Mouse (Mus musculus): Measurements from ENCODE around the gene Kcnj6. TPM values are rescaled to one million over a fixed set of nuclear protein-coding genes. Genes with fewer than 3 reads are reported as not detected.

Kcnj6 gene
- polyA plus RNA-seq, 2 experiments: 0.03 TPM; not detected in 1

DNA sequence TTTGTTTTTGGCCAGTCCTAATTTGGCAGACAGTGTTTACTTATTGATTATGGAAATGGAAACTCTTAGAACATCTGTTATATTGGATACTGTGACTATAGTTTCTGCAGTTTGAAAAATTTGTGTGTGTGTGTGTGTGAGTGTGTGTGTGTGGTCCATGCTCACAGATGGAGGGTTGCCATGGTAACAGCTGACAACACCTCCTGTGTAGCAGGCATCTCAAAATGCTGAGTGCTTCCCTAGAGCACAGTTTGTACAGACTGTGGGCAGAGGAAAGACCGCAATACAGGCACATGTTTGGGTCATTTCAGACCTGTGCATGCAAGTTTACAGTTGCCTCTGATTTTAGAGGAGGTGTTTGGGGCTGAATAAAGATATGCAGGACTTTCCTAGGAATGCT, 244.0 kb downstream of the Kcnj6 start:
- Histone ChIP-seq H3K4me2 (replicated peaks; ENCODE audit: low read depth, low read length, severe bottlenecking) (no peak overlapping the region), H3K36me3 (ENCODE audit: control insufficient read depth, insufficient read depth, low read length) (no peaks in the 10 kb centered on the region), H3K27ac (replicated peaks; ENCODE audit: low read depth, low read length) (no peak overlapping the region), H3K4me3 (replicated peaks; ENCODE audit: low read length) (no peak overlapping the region), H3K9ac (ENCODE audit: low read depth, low read length, severe bottlenecking) (no peak overlapping the region), H3K4me1 (ENCODE audit: control insufficient read depth, insufficient read depth, low read length) (peaks cover 3% of the 10 kb centered on the region; the same call in 1 of the 2 replicates), H3K9me3 (ENCODE audit: control insufficient read depth, low read length) (no peaks in the 10 kb centered on the region), H3K27me3 (ENCODE audit: control insufficient read depth, insufficient read depth, low read length) (no peaks in the 10 kb centered on the region)
- ATAC-seq (ENCODE audit: low FRiP score, low read depth) (no peak), DNase-seq (ENCODE audit: low spot score) (peak; percentile 43)
- 76% methylated on average over 1 of the region's 1 CpGs for WGBS
- TF ChIP-seq POLR2A (IDR thresholded peaks at IDR 0.05; ENCODE audit: borderline replicate concordance, extremely low read depth, insufficient read depth, insufficient read length): no peak

DNA sequence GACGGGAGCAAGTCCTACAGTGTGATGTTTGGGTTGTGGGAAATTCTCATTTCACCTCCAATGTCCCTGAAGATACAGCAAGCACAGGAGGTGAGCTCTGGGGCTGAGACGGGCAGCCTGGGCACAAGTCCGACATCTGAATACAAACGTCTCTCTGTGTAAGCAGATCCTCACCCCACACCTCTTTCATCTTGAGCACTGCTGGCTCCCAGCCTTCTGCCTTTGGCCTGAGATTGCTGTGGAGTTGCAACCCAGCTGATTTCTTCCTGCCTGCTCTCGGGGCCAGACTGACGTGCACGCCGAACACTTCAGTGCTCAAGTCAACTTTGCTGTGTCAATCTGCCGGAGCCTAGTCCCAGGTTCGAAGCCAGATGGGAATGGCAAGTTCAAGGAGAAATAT, 244.7 kb downstream of the Kcnj6 start:
- no peaks in the 10 kb centered on the region for H3K36me3 ChIP-seq (ENCODE audit: control insufficient read depth, insufficient read depth, low read length)
- H3K9ac ChIP-seq (ENCODE audit: low read depth, low read length, severe bottlenecking): no peak overlapping the region
- no peaks in the 10 kb centered on the region for H3K9me3 ChIP-seq (ENCODE audit: control insufficient read depth, low read length)
- 30% methylated on average over 10 of the region's 10 CpGs for WGBS
- DNase-seq (ENCODE audit: low spot score) (no peak), ATAC-seq (ENCODE audit: low FRiP score, low read depth) (no peak)
- H3K27me3 ChIP-seq (ENCODE audit: control insufficient read depth, insufficient read depth, low read length): no peaks in the 10 kb centered on the region
- no peak overlapping the region for H3K4me2 ChIP-seq (replicated peaks; ENCODE audit: low read depth, low read length, severe bottlenecking)
- H3K4me3 ChIP-seq (replicated peaks; ENCODE audit: low read length): no peak overlapping the region
- TF ChIP-seq POLR2A (IDR thresholded peaks at IDR 0.05; ENCODE audit: borderline replicate concordance, extremely low read depth, insufficient read depth, insufficient read length): no peak
- no peak overlapping the region for H3K27ac ChIP-seq (replicated peaks; ENCODE audit: low read depth, low read length)
- H3K4me1 ChIP-seq (ENCODE audit: control insufficient read depth, insufficient read depth, low read length): peaks cover 3% of the 10 kb centered on the region; the same call in 1 of the 2 replicates

DNA sequence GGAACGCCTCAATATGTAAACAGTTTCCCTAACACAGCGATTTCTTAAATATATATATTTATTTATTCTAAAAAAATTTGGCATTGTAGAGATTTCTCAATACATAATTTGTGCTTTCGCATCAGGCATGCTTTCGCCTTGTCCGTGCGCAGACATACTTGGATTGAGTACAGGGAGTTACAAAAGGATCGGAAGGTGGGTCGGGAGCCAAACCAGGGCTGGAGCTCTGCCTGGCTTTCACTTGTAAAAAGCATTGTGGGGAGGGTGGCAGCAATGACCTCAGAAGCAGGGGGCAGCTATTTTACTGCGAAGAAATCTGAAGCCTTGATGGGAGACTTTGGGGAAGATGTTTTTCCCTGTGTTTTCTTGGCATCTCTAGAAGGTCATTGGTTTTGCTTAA, 252.5 kb downstream of the Kcnj6 start:
- Histone ChIP-seq H3K4me1 (ENCODE audit: control insufficient read depth, insufficient read depth, low read length) (0 out of 2 replicates have a peak, but pooled peaks cover 8% of the 10 kb centered on the region), H3K27ac (replicated peaks; ENCODE audit: low read depth, low read length) (no peak overlapping the region), H3K9me3 (ENCODE audit: control insufficient read depth, low read length) (no peaks in the 10 kb centered on the region), H3K4me2 (replicated peaks; ENCODE audit: low read depth, low read length, severe bottlenecking) (no peak overlapping the region), H3K4me3 (replicated peaks; ENCODE audit: low read length) (no peak overlapping the region), H3K27me3 (ENCODE audit: control insufficient read depth, insufficient read depth, low read length) (no peaks in the 10 kb centered on the region), H3K36me3 (ENCODE audit: control insufficient read depth, insufficient read depth, low read length) (no peaks in the 10 kb centered on the region), H3K9ac (ENCODE audit: low read depth, low read length, severe bottlenecking) (no peak overlapping the region)
- no peak for TF ChIP-seq POLR2A (IDR thresholded peaks at IDR 0.05; ENCODE audit: borderline replicate concordance, extremely low read depth, insufficient read depth, insufficient read length)
- DNase-seq (ENCODE audit: low spot score) (no peak), ATAC-seq (ENCODE audit: low FRiP score, low read depth) (no peak)
- WGBS: 68% methylated on average over 9 of the region's 9 CpGs

DNA sequence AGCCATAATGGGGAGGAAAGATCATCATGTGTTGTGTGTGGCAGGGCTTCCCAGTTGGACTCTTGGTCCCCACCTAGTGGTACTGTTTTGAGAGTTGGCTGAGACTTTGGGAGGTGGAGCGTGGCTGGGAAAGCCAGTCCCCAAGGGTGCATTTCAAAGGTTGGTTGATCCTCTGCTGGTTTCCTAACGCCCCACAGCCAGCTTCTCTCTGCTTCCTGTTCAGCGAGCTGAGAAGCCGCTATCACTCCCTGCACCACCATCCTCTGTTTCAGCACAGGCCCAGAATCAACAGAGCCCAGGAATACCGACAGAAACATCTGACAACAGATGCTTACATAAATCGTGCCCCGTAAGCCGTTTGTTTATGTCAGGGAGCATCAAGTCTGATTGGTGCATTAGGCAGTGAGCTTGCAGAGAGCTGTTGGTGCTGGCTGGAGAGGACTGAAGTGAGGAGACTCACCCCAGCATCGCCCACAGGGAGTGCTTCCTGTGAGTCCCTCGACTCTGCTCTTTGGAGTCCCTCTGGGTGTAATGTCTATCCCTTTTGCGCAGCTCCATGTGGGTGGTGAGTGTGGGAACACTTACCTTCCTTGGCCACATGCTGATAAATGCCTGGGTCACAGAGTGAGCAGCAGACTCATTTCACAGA, 253.5 kb downstream of the Kcnj6 start:
- Histone ChIP-seq H3K27me3 (ENCODE audit: control insufficient read depth, insufficient read depth, low read length) (no peaks in the 10 kb centered on the region), H3K4me1 (ENCODE audit: control insufficient read depth, insufficient read depth, low read length) (0 out of 2 replicates have a peak, but pooled peaks cover 8% of the 10 kb centered on the region), H3K27ac (replicated peaks; ENCODE audit: low read depth, low read length) (no peak overlapping the region), H3K4me3 (replicated peaks; ENCODE audit: low read length) (peak overlapping the region; percentile 15), H3K36me3 (ENCODE audit: control insufficient read depth, insufficient read depth, low read length) (no peaks in the 10 kb centered on the region), H3K4me2 (replicated peaks; ENCODE audit: low read depth, low read length, severe bottlenecking) (peak overlapping the region; percentile 38), H3K9me3 (ENCODE audit: control insufficient read depth, low read length) (no peaks in the 10 kb centered on the region), H3K9ac (ENCODE audit: low read depth, low read length, severe bottlenecking) (no peak overlapping the region)
- ATAC-seq (ENCODE audit: low FRiP score, low read depth): peak; percentile 62; the same call in 1 of the 2 replicates
- 3% methylated on average over 11 of the region's 11 CpGs for WGBS
- peak; percentile 76 for DNase-seq (ENCODE audit: low spot score)
- no peak for TF ChIP-seq POLR2A (IDR thresholded peaks at IDR 0.05; ENCODE audit: borderline replicate concordance, extremely low read depth, insufficient read depth, insufficient read length)

DNA sequence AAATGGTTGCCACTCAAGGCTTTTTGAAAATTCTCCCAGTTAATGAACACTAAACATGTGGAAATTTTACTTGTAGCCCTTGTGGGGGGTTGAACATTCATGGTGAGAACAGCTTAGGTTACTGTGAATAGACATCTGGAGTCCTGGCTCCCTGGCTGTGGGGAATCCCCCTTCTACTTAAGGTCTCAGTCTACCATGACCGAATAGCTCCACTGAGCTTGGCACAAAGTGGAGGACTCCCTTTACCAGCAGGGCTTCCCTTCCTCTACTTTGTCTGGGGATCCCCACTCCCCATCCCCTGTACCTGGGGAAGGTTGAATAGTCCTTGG, 260.2 kb downstream of the Kcnj6 start:
- H3K4me2 ChIP-seq (replicated peaks; ENCODE audit: low read depth, low read length, severe bottlenecking): no peak overlapping the region
- 86% methylated on average over 1 of the region's 1 CpGs for WGBS
- no peak overlapping the region for H3K27ac ChIP-seq (replicated peaks; ENCODE audit: low read depth, low read length)
- ATAC-seq (ENCODE audit: low FRiP score, low read depth): no peak
- H3K9ac ChIP-seq (ENCODE audit: low read depth, low read length, severe bottlenecking): no peak overlapping the region
- H3K27me3 ChIP-seq (ENCODE audit: control insufficient read depth, insufficient read depth, low read length): no peaks in the 10 kb centered on the region
- 0 out of 2 replicates have a peak, but pooled peaks cover 4% of the 10 kb centered on the region for H3K4me1 ChIP-seq (ENCODE audit: control insufficient read depth, insufficient read depth, low read length)
- no peaks in the 10 kb centered on the region for H3K9me3 ChIP-seq (ENCODE audit: control insufficient read depth, low read length)
- H3K36me3 ChIP-seq (ENCODE audit: control insufficient read depth, insufficient read depth, low read length): no peaks in the 10 kb centered on the region
- DNase-seq (ENCODE audit: low spot score): no peak
- no peak for TF ChIP-seq POLR2A (IDR thresholded peaks at IDR 0.05; ENCODE audit: borderline replicate concordance, extremely low read depth, insufficient read depth, insufficient read length)
- no peak overlapping the region for H3K4me3 ChIP-seq (replicated peaks; ENCODE audit: low read length)
